Mouse (Mus musculus): ENCODE measurements at regions not wholly inside any gene's neighbourhood (a gene's known extent, or its start where the extent isn't known, plus 50 kb on each side); places are given as distances from the start of the nearest gene placed in this dataset.
"Not testable (repeated sequence)": the region's sequence is repeated elsewhere in the genome, so short reads cannot be mapped to it uniquely, and the experiment has no call there.

- no peak for DNase-seq
These were observed 108.3 kb upstream of the Dyrk2 start for GRCm38 (mm10) chr10:118978181-118978743.

GRCm38 (mm10) chr10:118976447-118976846, 106.4 kb upstream of the Dyrk2 start:
- DNase-seq, result no peak

GRCm38 (mm10) chr10:118975772-118976171, 105.8 kb upstream of the Dyrk2 start:
- DNase-seq, result no peak

GRCm38 (mm10) chr10:118973324-118973723, 103.3 kb upstream of the Dyrk2 start:
- no peak for DNase-seq

GRCm38 (mm10) chr10:118972626-118973025, 102.6 kb upstream of the Dyrk2 start:
- DNase-seq, result no peak

- no peak for DNase-seq
These were observed 100.6 kb upstream of the Dyrk2 start for GRCm38 (mm10) chr10:118970457-118971175.

- DNase-seq, result no peak
These were observed 91.7 kb upstream of the Dyrk2 start for GRCm38 (mm10) chr10:118961713-118962181.

- no peak for DNase-seq
These were observed 90.1 kb upstream of the Dyrk2 start for GRCm38 (mm10) chr10:118960076-118960475.

GRCm38 (mm10) chr10:118959623-118960022, 89.6 kb upstream of the Dyrk2 start:
- DNase-seq, result no peak

GRCm38 (mm10) chr10:118956352-118956751, 86.3 kb upstream of the Dyrk2 start:
- no peak for DNase-seq

- no peak for DNase-seq
These were observed 83.4 kb upstream of the Dyrk2 start for GRCm38 (mm10) chr10:118953440-118953839.

- no peak for DNase-seq
These were observed 82.7 kb upstream of the Dyrk2 start for GRCm38 (mm10) chr10:118952756-118953155.

- no peak for DNase-seq
These were observed 77.7 kb upstream of the Dyrk2 start for GRCm38 (mm10) chr10:118947724-118948123.

GRCm38 (mm10) chr10:118947016-118947674, 77.1 kb upstream of the Dyrk2 start:
- peak; percentile 46 for DNase-seq

GRCm38 (mm10) chr10:118927316-118927715, 57.3 kb upstream of the Dyrk2 start:
- no peak for DNase-seq

GRCm38 (mm10) chr10:118923473-118924185, 53.6 kb upstream of the Dyrk2 start:
- no peak for DNase-seq

GRCm38 (mm10) chr10:118922120-118922519, 52.1 kb upstream of the Dyrk2 start:
- DNase-seq, result not testable (repeated sequence)
